Mouse (Mus musculus): ENCODE measurements around the gene Nmral1. TPM values are rescaled to one million over a fixed set of nuclear protein-coding genes. Genes with fewer than 3 reads are reported as not detected.

The Nmral1 gene
- polyA plus RNA-seq, 1 experiment from 2014 or later, result 24.1 TPM

- WGBS (ENCODE audit: insufficient replicate concordance), result 73% methylated on average over 3 of the region's 3 CpGs
Observed at GRCm38 (mm10) chr16:4730776-4731358, 11.7 kb upstream of the Nmral1 start.

GRCm38 (mm10) chr16:4727963-4728362, 8.8 kb upstream of the Nmral1 start:
- H3K4me2 ChIP-seq (ENCODE audit: low read depth, low read length), result peak overlapping the region; percentile 90
- no peak for TF ChIP-seq EP300 (IDR thresholded peaks at IDR 0.05; ENCODE audit: low read depth)
- no peak for TF ChIP-seq CTCF (IDR thresholded peaks at IDR 0.05; ENCODE audit: low read depth)
- H3K9me3 ChIP-seq (ENCODE audit: low read length), result no peaks in the 10 kb centered on the region
- peak overlapping the region; percentile 92 for H3K4me3 ChIP-seq (ENCODE audit: low read depth, low read length)
- peaks cover 42% of the 10 kb centered on the region for H3K4me1 ChIP-seq (ENCODE audit: insufficient read depth)
- H3K36me3 ChIP-seq (replicated peaks; ENCODE audit: insufficient read depth, low read length), result no peaks in the 10 kb centered on the region; the same call in 1 of the 2 replicates
- H3K27ac ChIP-seq (ENCODE audit: low read depth), result 0 out of 2 replicates have a peak overlapping the region, but pooled peaks have one; percentile 36
- 10% methylated on average over 1 of the region's 1 CpGs for whole genome bisulfite sequencing (ENCODE audit: insufficient replicate concordance)
- DNase-seq, result no peak
- peak overlapping the region; percentile 39; the same call in 1 of the 2 replicates for H3K9ac ChIP-seq (replicated peaks)
- no peaks in the 10 kb centered on the region for H3K27me3 ChIP-seq (ENCODE audit: insufficient read depth, low read length)
- no peak for ATAC-seq

More at GRCm38 (mm10) chr16:4730776-4731358, 11.7 kb upstream of the Nmral1 start:
- Histone ChIP-seq H3K27ac (ENCODE audit: low read depth) (no peak overlapping the region), H3K9ac (replicated peaks) (no peak overlapping the region), H3K4me2 (ENCODE audit: low read depth, low read length) (no peak overlapping the region), H3K36me3 (replicated peaks; ENCODE audit: insufficient read depth, low read length) (no peaks in the 10 kb centered on the region; the same call in 1 of the 2 replicates), H3K9me3 (ENCODE audit: low read length) (no peaks in the 10 kb centered on the region), H3K4me3 (ENCODE audit: low read depth, low read length) (no peak overlapping the region), H3K27me3 (ENCODE audit: insufficient read depth, low read length) (no peaks in the 10 kb centered on the region), H3K4me1 (ENCODE audit: insufficient read depth) (peaks cover 38% of the 10 kb centered on the region)
- TF ChIP-seq CTCF (IDR thresholded peaks at IDR 0.05; ENCODE audit: low read depth) (no peak), EP300 (IDR thresholded peaks at IDR 0.05; ENCODE audit: low read depth) (no peak)
- no peak for ATAC-seq
- DNase-seq, result no peak

GRCm38 (mm10) chr16:4727526-4727925, 8.4 kb upstream of the Nmral1 start:
- Histone ChIP-seq H3K27ac (ENCODE audit: low read depth) (no peak overlapping the region), H3K36me3 (replicated peaks; ENCODE audit: insufficient read depth, low read length) (no peaks in the 10 kb centered on the region; the same call in 1 of the 2 replicates), H3K4me1 (ENCODE audit: insufficient read depth) (peaks cover 46% of the 10 kb centered on the region), H3K9me3 (ENCODE audit: low read length) (no peaks in the 10 kb centered on the region), H3K4me2 (ENCODE audit: low read depth, low read length) (peak overlapping the region; percentile 90), H3K27me3 (ENCODE audit: insufficient read depth, low read length) (no peaks in the 10 kb centered on the region), H3K9ac (replicated peaks) (peak overlapping the region; percentile 96; the same call in 1 of the 2 replicates), H3K4me3 (ENCODE audit: low read depth, low read length) (peak overlapping the region; percentile 92)
- 86% methylated on average over 1 of the region's 1 CpGs for WGBS (ENCODE audit: insufficient replicate concordance)
- TF ChIP-seq EP300 (IDR thresholded peaks at IDR 0.05; ENCODE audit: low read depth) (no peak), CTCF (IDR thresholded peaks at IDR 0.05; ENCODE audit: low read depth) (no peak)
- no peak for DNase-seq
- ATAC-seq, result no peak

- peak; percentile 72 for ATAC-seq
- under 1% methylated on average over 37 of the region's 40 CpGs for WGBS (ENCODE audit: insufficient replicate concordance)
Observed at GRCm38 (mm10) chr16:4726528-4727128, 7.5 kb upstream of the Nmral1 start.

GRCm38 (mm10) chr16:4725780-4726527, 6.8 kb upstream of the Nmral1 start, which contains the start of gene Hmox2:
TSS of gene Hmox2 (plus strand) at chr16:4726361.
- Histone ChIP-seq H3K36me3 (replicated peaks; ENCODE audit: insufficient read depth, low read length) (no peaks in the 10 kb centered on the region; the same call in 1 of the 2 replicates), H3K27me3 (ENCODE audit: insufficient read depth, low read length) (no peaks in the 10 kb centered on the region), H3K9ac (replicated peaks) (peak within 1 kb of the TSS; percentile 96), H3K4me3 (ENCODE audit: low read depth, low read length) (peak within 1 kb of the TSS; percentile 92), H3K4me1 (ENCODE audit: insufficient read depth) (peaks cover 50% of the 10 kb centered on the region), H3K4me2 (ENCODE audit: low read depth, low read length) (peak within 1 kb of the TSS; percentile 90), H3K9me3 (ENCODE audit: low read length) (no peaks in the 10 kb centered on the region), H3K27ac (ENCODE audit: low read depth) (peak within 1 kb of the TSS; percentile 89)
- TF ChIP-seq CTCF (IDR thresholded peaks at IDR 0.05; ENCODE audit: low read depth) (no peak; the same call in 1 of the 2 replicates), EP300 (IDR thresholded peaks at IDR 0.05; ENCODE audit: low read depth) (no peak)
- peak; percentile 93 for ATAC-seq
- WGBS (ENCODE audit: insufficient replicate concordance), result 4% methylated on average over 35 of the region's 35 CpGs
- DNase-seq, result peak; percentile 97

More at GRCm38 (mm10) chr16:4726528-4727128, 7.5 kb upstream of the Nmral1 start:
- Histone ChIP-seq H3K9ac (replicated peaks) (peak overlapping the region; percentile 96), H3K4me1 (ENCODE audit: insufficient read depth) (peaks cover 53% of the 10 kb centered on the region), H3K27ac (ENCODE audit: low read depth) (peak overlapping the region; percentile 89), H3K9me3 (ENCODE audit: low read length) (no peaks in the 10 kb centered on the region), H3K36me3 (replicated peaks; ENCODE audit: insufficient read depth, low read length) (no peaks in the 10 kb centered on the region; the same call in 1 of the 2 replicates), H3K27me3 (ENCODE audit: insufficient read depth, low read length) (no peaks in the 10 kb centered on the region), H3K4me2 (ENCODE audit: low read depth, low read length) (peak overlapping the region; percentile 90), H3K4me3 (ENCODE audit: low read depth, low read length) (peak overlapping the region; percentile 92)
- no peak for DNase-seq
- TF ChIP-seq CTCF (IDR thresholded peaks at IDR 0.05; ENCODE audit: low read depth), result no peak
- TF ChIP-seq EP300 (IDR thresholded peaks at IDR 0.05; ENCODE audit: low read depth), result no peak

GRCm38 (mm10) chr16:4725266-4725665, 6.1 kb upstream of the Nmral1 start:
- no peak overlapping the region for H3K27ac ChIP-seq (ENCODE audit: low read depth)
- DNase-seq (no peak), ATAC-seq (no peak)
- TF ChIP-seq EP300 (IDR thresholded peaks at IDR 0.05; ENCODE audit: low read depth) (no peak), CTCF (IDR thresholded peaks at IDR 0.05; ENCODE audit: low read depth) (no peak)
- no peak overlapping the region for H3K4me3 ChIP-seq (ENCODE audit: low read depth, low read length)
- H3K9ac ChIP-seq (replicated peaks), result no peak overlapping the region
- 80% methylated on average over 4 of the region's 4 CpGs for WGBS (ENCODE audit: insufficient replicate concordance)
- no peaks in the 10 kb centered on the region for H3K9me3 ChIP-seq (ENCODE audit: low read length)
- H3K27me3 ChIP-seq (ENCODE audit: insufficient read depth, low read length), result no peaks in the 10 kb centered on the region
- peaks cover 44% of the 10 kb centered on the region for H3K4me1 ChIP-seq (ENCODE audit: insufficient read depth)
- H3K36me3 ChIP-seq (replicated peaks; ENCODE audit: insufficient read depth, low read length), result no peaks in the 10 kb centered on the region; the same call in 1 of the 2 replicates
- H3K4me2 ChIP-seq (ENCODE audit: low read depth, low read length), result no peak overlapping the region
